Mouse (Mus musculus): ENCODE measurements at regions not wholly inside any gene's neighbourhood (a gene's known extent, or its start where the extent isn't known, plus 50 kb on each side); places are given as distances from the start of the nearest gene placed in this dataset.
A peak's percentile ranks its signal among the peaks of the same experiment; 100 is the strongest.
"Not testable (repeated sequence)": the region's sequence is repeated elsewhere in the genome, so short reads cannot be mapped to it uniquely, and the experiment has no call there.

- peak; percentile 47 for DNase-seq
Observed at GRCm38 (mm10) chr12:25579407-25579806, 482.5 kb upstream of the Id2 start.

GRCm38 (mm10) chr12:25565131-25565530 is 468.2 kb upstream of the Id2 start:
- DNase-seq = no peak

- no peak for DNase-seq
Observed at GRCm38 (mm10) chr12:25559601-25560000, 462.7 kb upstream of the Id2 start.

GRCm38 (mm10) chr12:25553656-25554055 is 456.7 kb upstream of the Id2 start:
- DNase-seq = no peak

- no peak for DNase-seq
Observed at GRCm38 (mm10) chr12:25549735-25550134, 452.8 kb upstream of the Id2 start.

GRCm38 (mm10) chr12:25544253-25544652 is 447.3 kb upstream of the Id2 start:
- DNase-seq = no peak

GRCm38 (mm10) chr12:25534620-25534950 is 437.6 kb upstream of the Id2 start:
- DNase-seq = no peak

- DNase-seq = no peak
Observed at GRCm38 (mm10) chr12:25533709-25534619, 437.0 kb upstream of the Id2 start.

GRCm38 (mm10) chr12:25530483-25530882 is 433.5 kb upstream of the Id2 start:
- DNase-seq = no peak

GRCm38 (mm10) chr12:25529537-25529936 is 432.6 kb upstream of the Id2 start:
- no peak for DNase-seq

- peak; percentile 50 for DNase-seq
Observed at GRCm38 (mm10) chr12:25526639-25527038, 429.7 kb upstream of the Id2 start.

GRCm38 (mm10) chr12:25516738-25517137 is 419.8 kb upstream of the Id2 start:
- DNase-seq = no peak

- no peak for DNase-seq
Observed at GRCm38 (mm10) chr12:25513679-25514078, 416.7 kb upstream of the Id2 start.

- DNase-seq = no peak
Observed at GRCm38 (mm10) chr12:25509666-25510065, 412.7 kb upstream of the Id2 start.

- no peak for DNase-seq
Observed at GRCm38 (mm10) chr12:25493233-25493632, 396.3 kb upstream of the Id2 start.

- no peak for DNase-seq
Observed at GRCm38 (mm10) chr12:25492483-25493190, 395.7 kb upstream of the Id2 start.

GRCm38 (mm10) chr12:25475180-25475758 is 378.3 kb upstream of the Id2 start:
- no peak for DNase-seq

- DNase-seq = peak; percentile 11
Observed at GRCm38 (mm10) chr12:25469181-25469580, 372.2 kb upstream of the Id2 start.

GRCm38 (mm10) chr12:25467789-25468188 is 370.8 kb upstream of the Id2 start:
- peak; percentile 64 for DNase-seq

GRCm38 (mm10) chr12:25462690-25463089 is 365.8 kb upstream of the Id2 start:
- not testable (repeated sequence) for DNase-seq

- no peak for DNase-seq
Observed at GRCm38 (mm10) chr12:25455281-25455989, 358.5 kb upstream of the Id2 start.

GRCm38 (mm10) chr12:25453356-25453755 is 356.4 kb upstream of the Id2 start:
- no peak for DNase-seq

GRCm38 (mm10) chr12:25451156-25451555 is 354.2 kb upstream of the Id2 start:
- no peak for DNase-seq
